ENCODE assay signal across 10 mouse cellular contexts in the genomic region with DNA sequence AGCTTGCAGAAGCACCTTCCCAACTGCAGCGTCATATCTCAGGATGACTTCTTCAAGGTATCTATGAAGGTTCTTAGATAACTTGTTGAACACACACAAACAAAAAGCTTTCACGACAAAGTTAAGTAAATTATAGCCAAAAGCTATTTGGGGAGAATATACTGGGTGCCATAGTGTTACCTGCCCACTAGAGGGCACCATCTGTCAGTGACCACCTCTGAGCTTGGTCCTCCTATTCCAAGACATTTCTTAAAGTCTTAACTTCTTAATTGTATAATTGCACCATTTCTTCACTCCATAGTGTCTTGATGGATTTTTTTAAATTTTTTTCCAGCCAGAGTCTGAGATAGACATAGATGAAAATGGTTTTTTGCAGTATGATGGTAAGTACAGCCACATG. TPM values are rescaled to one million over a fixed set of nuclear protein-coding genes. Genes with fewer than 3 reads are reported as not detected.
A peak's percentile ranks its signal among the peaks of the same experiment; 100 is the strongest.
DNase-seq lines count a peak whose midpoint lies in the region; ATAC-seq and TF ChIP-seq lines count a peak whose summit lies in the region.
"Had no signal": no experiment of that assay in that cellular context is flagged by ENCODE, and none has a peak within 500 bp of the region (broad histone marks: within the 10 kb centered on the region; RNA-seq: fewer than 3 reads in every experiment).

No protein-coding gene starts in this region.

- no peaks in the 10 kb centered on the region for H3K4me1 ChIP-seq in forebrain, postnatal 0 days (ENCODE audit: insufficient read depth)
- no peaks in the 10 kb centered on the region for H3K4me1 ChIP-seq in forebrain, embryonic 13.5 days
- H3K4me1 ChIP-seq in midbrain, embryonic 11.5 days (ENCODE audit: control insufficient read depth, insufficient read depth, low read length) = no peaks in the 10 kb centered on the region
- no peaks in the 10 kb centered on the region for H3K4me1 ChIP-seq in midbrain, embryonic 16.5 days (ENCODE audit: control insufficient read depth, insufficient read depth, low read length)
- H3K4me1 ChIP-seq: stomach, embryonic 15.5 days had no signal

- no peak overlapping the region for H3K9ac ChIP-seq in forebrain, postnatal 0 days
- no peak overlapping the region for H3K9ac ChIP-seq in forebrain, embryonic 13.5 days
- no peak overlapping the region for H3K9ac ChIP-seq in midbrain, embryonic 11.5 days (ENCODE audit: low read length)
- H3K9ac ChIP-seq in midbrain, embryonic 16.5 days (ENCODE audit: low read depth, low read length) = no peak overlapping the region
- H3K9ac ChIP-seq: stomach, embryonic 15.5 days had no signal

- DNase-seq in forebrain, postnatal 0 days = no peak
- DNase-seq in midbrain, embryonic 11.5 days (ENCODE audit: low spot score, missing footprints) = peak; percentile 81
- peak; percentile 33 for DNase-seq in ZHBTc4 (ENCODE audit: low read depth, low spot score)
- DNase-seq in naive thymus-derived CD4-positive, alpha-beta T cell, adult 2 months (ENCODE audit: low read depth) = peak; percentile 59
- no peak for DNase-seq in kidney, adult 11 months
- no peak for DNase-seq in left cerebral cortex, postnatal 4 days
- DNase-seq: heart, postnatal 4 days had no signal

- no peak overlapping the region for H3K4me3 ChIP-seq in forebrain, postnatal 0 days (ENCODE audit: low read depth, low read length)
- H3K4me3 ChIP-seq in forebrain, embryonic 13.5 days = no peak overlapping the region
- no peak overlapping the region for H3K4me3 ChIP-seq in midbrain, embryonic 11.5 days (ENCODE audit: low read depth, low read length)
- H3K4me3 ChIP-seq in midbrain, embryonic 16.5 days (ENCODE audit: low read depth, low read length) = no peak overlapping the region
- H3K4me3 ChIP-seq: stomach, embryonic 15.5 days had no signal

- H3K9me3 ChIP-seq in forebrain, postnatal 0 days (ENCODE audit: low read length) = no peaks in the 10 kb centered on the region
- H3K9me3 ChIP-seq in forebrain, embryonic 13.5 days (replicated peaks) = no peaks in the 10 kb centered on the region
- H3K9me3 ChIP-seq in midbrain, embryonic 11.5 days (ENCODE audit: control insufficient read depth, low read length) = no peaks in the 10 kb centered on the region
- H3K9me3 ChIP-seq in midbrain, embryonic 16.5 days (replicated peaks; ENCODE audit: control insufficient read depth, low read length, poor library complexity, severe bottlenecking) = no peaks in the 10 kb centered on the region
- H3K9me3 ChIP-seq: stomach, embryonic 15.5 days had no signal

- ATAC-seq in forebrain, postnatal 0 days = no peak
- no peak for ATAC-seq in forebrain, embryonic 13.5 days
- no peak for ATAC-seq in midbrain, embryonic 11.5 days (ENCODE audit: low FRiP score)
- no peak for ATAC-seq in midbrain, embryonic 16.5 days

- H3K4me2 ChIP-seq in forebrain, postnatal 0 days (ENCODE audit: low read depth) = no peak overlapping the region
- H3K4me2 ChIP-seq in forebrain, embryonic 13.5 days = no peak overlapping the region
- no peak overlapping the region for H3K4me2 ChIP-seq in midbrain, embryonic 11.5 days
- H3K4me2 ChIP-seq in midbrain, embryonic 16.5 days (ENCODE audit: low read length) = no peak overlapping the region
- H3K4me2 ChIP-seq: stomach, embryonic 15.5 days had no signal

- 33% methylated on average over 2 of the region's 2 CpGs for WGBS in forebrain, postnatal 0 days
- 31% methylated on average over 2 of the region's 2 CpGs for WGBS in forebrain, embryonic 13.5 days
- WGBS in midbrain, embryonic 11.5 days = 25% methylated on average over 2 of the region's 2 CpGs
- WGBS in midbrain, embryonic 16.5 days = 27% methylated on average over 2 of the region's 2 CpGs

- H3K27ac ChIP-seq in forebrain, postnatal 0 days (ENCODE audit: low read depth, low read length) = no peak overlapping the region
- no peak overlapping the region for H3K27ac ChIP-seq in forebrain, embryonic 13.5 days
- H3K27ac ChIP-seq in midbrain, embryonic 11.5 days (ENCODE audit: low read depth, low read length) = no peak overlapping the region
- H3K27ac ChIP-seq in midbrain, embryonic 16.5 days (ENCODE audit: low read length) = no peak overlapping the region
- H3K27ac ChIP-seq: stomach, embryonic 15.5 days had no signal

- TF ChIP-seq CTCF in forebrain, postnatal 0 days (IDR thresholded peaks at IDR 0.05; ENCODE audit: low read depth) = peak; percentile 42

- intact Hi-C loops in left cerebral cortex, postnatal 4 days (cut with DNase I) = no loop called here

- no peaks in the 10 kb centered on the region for H3K27me3 ChIP-seq in forebrain, postnatal 0 days (ENCODE audit: insufficient read depth, low read length)
- H3K27me3 ChIP-seq in forebrain, embryonic 13.5 days = no peaks in the 10 kb centered on the region
- no peaks in the 10 kb centered on the region for H3K27me3 ChIP-seq in midbrain, embryonic 11.5 days (ENCODE audit: control insufficient read depth, insufficient read depth, low read length)
- no peaks in the 10 kb centered on the region for H3K27me3 ChIP-seq in midbrain, embryonic 16.5 days (ENCODE audit: control insufficient read depth, insufficient read depth, low read depth, low read length)
- H3K27me3 ChIP-seq: stomach, embryonic 15.5 days had no signal

- H3K36me3 ChIP-seq in forebrain, postnatal 0 days (ENCODE audit: insufficient read depth) = no peaks in the 10 kb centered on the region
- no peaks in the 10 kb centered on the region for H3K36me3 ChIP-seq in forebrain, embryonic 13.5 days (ENCODE audit: poor library complexity, severe bottlenecking)
- H3K36me3 ChIP-seq in midbrain, embryonic 11.5 days (ENCODE audit: control insufficient read depth, insufficient read depth, low read length) = no peaks in the 10 kb centered on the region
- no peaks in the 10 kb centered on the region for H3K36me3 ChIP-seq in midbrain, embryonic 16.5 days (ENCODE audit: control insufficient read depth, insufficient read depth, low read length)
- H3K36me3 ChIP-seq: stomach, embryonic 15.5 days had no signal

RNA-seq across cellular contexts. Expression of a gene that starts 7.8 kb away (rescaled TPM):
- total RNA-seq in forebrain, postnatal 0 days (2014; rRNA removed) = 3.0 and 3.6 TPM in 2 replicates
- 2.1 and 4.8 TPM in 2 replicates for polyA plus RNA-seq in forebrain, postnatal 0 days (2015; fragmentation: Nextera tagmentation; extraction: Ambion mirVana)
- 4.2 and 4.5 TPM in 2 replicates for polyA plus RNA-seq in forebrain, embryonic 13.5 days (2015; fragmentation: Nextera tagmentation; extraction: Ambion mirVana)
- 4.9 and 5.8 TPM in 2 replicates for polyA plus RNA-seq in midbrain, embryonic 11.5 days (2014; fragmentation: Nextera tagmentation; extraction: Ambion mirVana)
- 6.2 and 6.7 TPM in 2 replicates for polyA plus RNA-seq in midbrain, embryonic 16.5 days (2015; fragmentation: Nextera tagmentation; extraction: Ambion mirVana)
- total RNA-seq in left cerebral cortex, postnatal 4 days (2021) = 1 to 10 TPM; 3.2 to 5.1 TPM

RNA-seq across cellular contexts. Expression of a gene that starts 7.9 kb away (rescaled TPM):
- total RNA-seq in forebrain, postnatal 0 days (2014; rRNA removed) = 29.9 and 30.8 TPM in 2 replicates
- polyA plus RNA-seq in forebrain, postnatal 0 days (2015; fragmentation: Nextera tagmentation; extraction: Ambion mirVana) = 37.7 and 39.0 TPM in 2 replicates
- 26.4 and 29.5 TPM in 2 replicates for polyA plus RNA-seq in forebrain, embryonic 13.5 days (2015; fragmentation: Nextera tagmentation; extraction: Ambion mirVana)
- 46.1 and 48.8 TPM in 2 replicates for polyA plus RNA-seq in midbrain, embryonic 11.5 days (2014; fragmentation: Nextera tagmentation; extraction: Ambion mirVana)
- polyA plus RNA-seq in midbrain, embryonic 16.5 days (2015; fragmentation: Nextera tagmentation; extraction: Ambion mirVana) = 32.1 and 32.2 TPM in 2 replicates
- total RNA-seq in left cerebral cortex, postnatal 4 days (2021) = 10 to 100 TPM; 19.3 to 21.1 TPM

RNA-seq across cellular contexts. Expression of a gene that starts 31.0 kb away (rescaled TPM):
- 8.6 and 94.9 TPM in 2 replicates for total RNA-seq in forebrain, postnatal 0 days (2014; rRNA removed)
- 8.5 and 10.6 TPM in 2 replicates for polyA plus RNA-seq in forebrain, postnatal 0 days (2015; fragmentation: Nextera tagmentation; extraction: Ambion mirVana)
- 17.7 and 18.0 TPM in 2 replicates for polyA plus RNA-seq in forebrain, embryonic 13.5 days (2015; fragmentation: Nextera tagmentation; extraction: Ambion mirVana)
- 25.4 and 29.8 TPM in 2 replicates for polyA plus RNA-seq in midbrain, embryonic 11.5 days (2014; fragmentation: Nextera tagmentation; extraction: Ambion mirVana)
- polyA plus RNA-seq in midbrain, embryonic 16.5 days (2015; fragmentation: Nextera tagmentation; extraction: Ambion mirVana) = 10.1 and 10.7 TPM in 2 replicates
- total RNA-seq in left cerebral cortex, postnatal 4 days (2021) = 10 to 100 TPM; 10.4 to 13.0 TPM

Comparison
In these comparisons a context has a peak if more than half of its experiments do, and no peak if none do; other contexts are left out.
1. DNase-seq: peak in midbrain, embryonic 11.5 days (single experiment), ZHBTc4 (single experiment) and naive thymus-derived CD4-positive, alpha-beta T cell, adult 2 months (single experiment); none in forebrain, postnatal 0 days (single experiment), kidney, adult 11 months (single experiment) and left cerebral cortex, postnatal 4 days (single experiment).